In genomic region chr2:27248211-27248610, GRCm38 (mm10) we compare ENCODE assay signal across 8 mouse cellular contexts. TPM values are rescaled to one million over a fixed set of nuclear protein-coding genes. Genes with fewer than 3 reads are reported as not detected.
A peak's percentile ranks its signal among the peaks of the same experiment; 100 is the strongest.
DNase-seq lines count a peak whose midpoint lies in the region; TF ChIP-seq lines count a peak whose summit lies in the region.

Gene Sardh, minus strand, starts transcription at chr2:27248337.

- H3K27ac ChIP-seq in cerebellum, adult 2 months (ENCODE audit: insufficient read depth, low read length) = no peak within 1 kb of the TSS
- peak within 1 kb of the TSS; percentile 16; the same call in 1 of the 2 replicates for H3K27ac ChIP-seq in spleen, adult 2 months (ENCODE audit: insufficient read depth, low read length)

- TF ChIP-seq CTCF in cerebellum, adult 2 months (IDR thresholded peaks at IDR 0.05; ENCODE audit: borderline replicate concordance, insufficient read depth, low read depth, low read length) = no peak
- no peak for TF ChIP-seq CTCF in spleen, adult 2 months (IDR thresholded peaks at IDR 0.05; ENCODE audit: extremely low read depth, insufficient read depth, insufficient read length, insufficient replicate concordance)

- 87% methylated on average over 2 of the region's 2 CpGs for WGBS in cerebellum, adult 2 months
- WGBS in spleen, adult 2 months = 80% methylated on average over 2 of the region's 2 CpGs
- 49% methylated on average over 2 of the region's 2 CpGs for WGBS in large intestine, adult 2 months

- no peaks in the 10 kb centered on the region for H3K36me3 ChIP-seq in spleen, adult 2 months (ENCODE audit: control insufficient read depth, insufficient read depth, low read length)

- no peaks in the 10 kb centered on the region for H3K27me3 ChIP-seq in cerebellum, adult 2 months (ENCODE audit: control insufficient read depth, insufficient read depth, low read length)
- no peaks in the 10 kb centered on the region for H3K27me3 ChIP-seq in spleen, adult 2 months (ENCODE audit: control insufficient read depth, insufficient read depth, low read length)

- no peak for DNase-seq in cerebellum, adult 2 months
- no peak for DNase-seq in cerebellum, postnatal 10 days
- no peak for DNase-seq in spleen, adult 2 months (ENCODE audit: low read depth in 1 of 2, low spot score in 2 of 2)
- no peak for DNase-seq in spleen, postnatal 10 days (ENCODE audit: low spot score in 2 of 2)
- peak; percentile 47 for DNase-seq in large intestine, adult 2 months (ENCODE audit: low read depth, low spot score)
- peak; percentile 67 for DNase-seq in yolk sac, embryonic 10.5 days (ENCODE audit: low spot score)
- no peak for DNase-seq in thymus, postnatal 14 days
- no peak for DNase-seq in testis, postnatal 10 days (ENCODE audit: low spot score)

- H3K4me1 ChIP-seq in cerebellum, adult 2 months (ENCODE audit: control insufficient read depth, insufficient read depth, low read length) = peaks cover 9% of the 10 kb centered on the region
- H3K4me1 ChIP-seq in spleen, adult 2 months (ENCODE audit: control insufficient read depth, insufficient read depth, insufficient read length) = no peaks in the 10 kb centered on the region

- TF ChIP-seq POLR2A in cerebellum, adult 2 months (IDR thresholded peaks at IDR 0.05; ENCODE audit: borderline replicate concordance, insufficient read depth, low read length) = no peak
- no peak for TF ChIP-seq POLR2A in spleen, adult 2 months (IDR thresholded peaks at IDR 0.05; ENCODE audit: low read depth, low read length)

- H3K4me3 ChIP-seq in cerebellum, adult 2 months (replicated peaks; ENCODE audit: insufficient read depth, low read depth, low read length) = no peak within 1 kb of the TSS
- no peak within 1 kb of the TSS for H3K4me3 ChIP-seq in spleen, adult 2 months (ENCODE audit: extremely low read depth, insufficient read depth, insufficient read length)

RNA-seq across cellular contexts. Expression of gene Sardh, which starts in this region (rescaled TPM):
- 10.5 and 11.3 TPM in 2 replicates for polyA plus RNA-seq in cerebellum, adult 2 months (2012; rRNA removed)
- polyA plus RNA-seq in spleen, adult 2 months (2012; rRNA removed) = 8.8 and 9.4 TPM in 2 replicates
- polyA plus RNA-seq in large intestine, adult 2 months (2012; rRNA removed) = 2.1 and 3.4 TPM in 2 replicates

Comparison
In these comparisons a context has a peak if more than half of its experiments do, and no peak if none do; other contexts are left out.
1. DNase-seq: peak in large intestine, adult 2 months (single experiment) and yolk sac, embryonic 10.5 days (single experiment); none in cerebellum, adult 2 months (0 of 2), cerebellum, postnatal 10 days (0 of 2), spleen, adult 2 months (0 of 2), spleen, postnatal 10 days (0 of 2), thymus, postnatal 14 days (single experiment) and testis, postnatal 10 days (single experiment).